Mouse (Mus musculus): ENCODE measurements around the gene Cdc27.

The Cdc27 gene

GRCm38 (mm10) chr11:104468751-104469268 lies 81.6 kb downstream of the Cdc27 start, which contains the start of gene Kansl1:
TSS of gene Kansl1 (minus strand) at chr11:104468861.
- DNase-seq, result peak; percentile 19

- no peak for DNase-seq
Observed at GRCm38 (mm10) chr11:104467698-104468097, 82.7 kb downstream of the Cdc27 start.

DNA sequence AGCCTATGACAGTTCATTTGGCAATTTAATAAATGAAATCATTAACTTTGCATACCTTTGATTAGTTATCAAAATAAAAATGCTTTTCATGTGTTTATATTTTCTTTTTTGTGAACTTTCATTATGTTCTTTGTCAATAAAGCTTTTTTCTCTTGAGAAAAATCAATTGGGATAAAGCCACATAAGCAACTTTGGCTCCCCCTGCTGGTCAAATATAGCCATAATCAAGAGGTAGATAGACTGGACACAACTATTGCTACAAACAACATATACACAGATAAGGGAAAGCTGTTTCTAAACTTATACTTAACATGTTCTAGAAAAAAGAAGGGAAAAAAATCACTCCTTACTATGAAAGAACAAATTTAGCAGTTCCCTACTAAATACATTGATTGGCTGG lies 88.9 kb downstream of the Cdc27 start:
- DNase-seq, result peak; percentile 44

GRCm38 (mm10) chr11:104459671-104460070 lies 90.7 kb downstream of the Cdc27 start:
- no peak for DNase-seq

- DNase-seq, result no peak
Observed at GRCm38 (mm10) chr11:104458507-104458906, 91.9 kb downstream of the Cdc27 start.

Data from right cerebral cortex, postnatal 14 days (tissue).